Mouse (Mus musculus) T-helper 17 cell (primary cell): ENCODE measurements around the gene Atp2a1.

ENCODE experiments used
- in situ Hi-C, 2 experiments: fragments of 300-600 bp; cut with MboI, MseI; formaldehyde crosslinking; loops; 1 replicate in 1 of 2; 2 replicates in 1 of 2; pipeline ENCODE4 v1.15.1; 2025; ENCODE audit warnings: high pct_unique_total_duplicates in 2 of 2

The Atp2a1 gene

GRCm38 (mm10) chr7:126455242-126455641 lies 7.7 kb downstream of the Atp2a1 start:
- in situ Hi-C loops, result no loop called here

- in situ Hi-C loops, result no loop called here
Observed at GRCm38 (mm10) chr7:126453861-126454260, 9.0 kb downstream of the Atp2a1 start.

- in situ Hi-C loops, result no loop called here
Observed at GRCm38 (mm10) chr7:126452244-126452643, 10.7 kb downstream of the Atp2a1 start.

GRCm38 (mm10) chr7:126450641-126451040 lies 12.3 kb downstream of the Atp2a1 start:
- in situ Hi-C loops, result no loop called here

- in situ Hi-C loops, result no loop called here
Observed at GRCm38 (mm10) chr7:126449991-126450390, 12.9 kb downstream of the Atp2a1 start.

GRCm38 (mm10) chr7:126448481-126448880 lies 14.4 kb downstream of the Atp2a1 start:
- in situ Hi-C loops, result no loop called here

GRCm38 (mm10) chr7:126446217-126446616 lies 16.7 kb downstream of the Atp2a1 start:
- in situ Hi-C loops, result no loop called here

GRCm38 (mm10) chr7:126445104-126445815 lies 17.6 kb downstream of the Atp2a1 start:
- in situ Hi-C loops, result no loop called here

- in situ Hi-C loops, result no loop called here
Observed at GRCm38 (mm10) chr7:126444536-126444935, 18.4 kb downstream of the Atp2a1 start.

- in situ Hi-C loops, result no loop called here
Observed at GRCm38 (mm10) chr7:126443997-126444396, 18.9 kb downstream of the Atp2a1 start.

- in situ Hi-C loops, result no loop called here
Observed at GRCm38 (mm10) chr7:126440134-126440533, 22.8 kb downstream of the Atp2a1 start.

- in situ Hi-C loops, result loop anchor here (5.0 kb wide), 2 partner anchors 35 to 40 kb away; partner anchors contain the start of gene Nfatc2ip (in 1 of the 2)
Observed at GRCm38 (mm10) chr7:126436851-126437250, 26.1 kb downstream of the Atp2a1 start.

- in situ Hi-C loops, result loop anchor here (5.0 kb wide), 2 partner anchors 34 to 38 kb away; partner anchors contain the start of gene Nfatc2ip (in 1 of the 2)
Observed at GRCm38 (mm10) chr7:126435801-126436200, 27.1 kb downstream of the Atp2a1 start.

- in situ Hi-C loops, result loop anchor here (5.0 kb wide), 2 partner anchors 32 to 37 kb away; partner anchors contain the start of gene Nfatc2ip (in 1 of the 2)
Observed at GRCm38 (mm10) chr7:126434726-126435125, 28.2 kb downstream of the Atp2a1 start.

GRCm38 (mm10) chr7:126430167-126430566 lies 32.7 kb downstream of the Atp2a1 start:
- in situ Hi-C loops, result no loop called here

- in situ Hi-C loops, result no loop called here
Observed at GRCm38 (mm10) chr7:126429503-126429898, 33.4 kb downstream of the Atp2a1 start.

GRCm38 (mm10) chr7:126428631-126429502 lies 34.0 kb downstream of the Atp2a1 start, which contains the start of gene Rabep2:
Gene Rabep2 (plus strand): TSS chr7:126428759.
- in situ Hi-C loops, result no loop called here

GRCm38 (mm10) chr7:126428154-126428553 lies 34.8 kb downstream of the Atp2a1 start:
- in situ Hi-C loops, result no loop called here

GRCm38 (mm10) chr7:126427323-126427860 lies 35.5 kb downstream of the Atp2a1 start:
- in situ Hi-C loops, result no loop called here

- in situ Hi-C loops, result no loop called here
Observed at GRCm38 (mm10) chr7:126424161-126424560, 38.7 kb downstream of the Atp2a1 start.

GRCm38 (mm10) chr7:126421756-126422155 lies 41.2 kb downstream of the Atp2a1 start:
- in situ Hi-C loops, result no loop called here

- in situ Hi-C loops, result no loop called here
Observed at GRCm38 (mm10) chr7:126418496-126418895, 44.4 kb downstream of the Atp2a1 start.
